Comparison of ENCODE assay signal across 7 mouse cellular contexts in the genomic region with DNA sequence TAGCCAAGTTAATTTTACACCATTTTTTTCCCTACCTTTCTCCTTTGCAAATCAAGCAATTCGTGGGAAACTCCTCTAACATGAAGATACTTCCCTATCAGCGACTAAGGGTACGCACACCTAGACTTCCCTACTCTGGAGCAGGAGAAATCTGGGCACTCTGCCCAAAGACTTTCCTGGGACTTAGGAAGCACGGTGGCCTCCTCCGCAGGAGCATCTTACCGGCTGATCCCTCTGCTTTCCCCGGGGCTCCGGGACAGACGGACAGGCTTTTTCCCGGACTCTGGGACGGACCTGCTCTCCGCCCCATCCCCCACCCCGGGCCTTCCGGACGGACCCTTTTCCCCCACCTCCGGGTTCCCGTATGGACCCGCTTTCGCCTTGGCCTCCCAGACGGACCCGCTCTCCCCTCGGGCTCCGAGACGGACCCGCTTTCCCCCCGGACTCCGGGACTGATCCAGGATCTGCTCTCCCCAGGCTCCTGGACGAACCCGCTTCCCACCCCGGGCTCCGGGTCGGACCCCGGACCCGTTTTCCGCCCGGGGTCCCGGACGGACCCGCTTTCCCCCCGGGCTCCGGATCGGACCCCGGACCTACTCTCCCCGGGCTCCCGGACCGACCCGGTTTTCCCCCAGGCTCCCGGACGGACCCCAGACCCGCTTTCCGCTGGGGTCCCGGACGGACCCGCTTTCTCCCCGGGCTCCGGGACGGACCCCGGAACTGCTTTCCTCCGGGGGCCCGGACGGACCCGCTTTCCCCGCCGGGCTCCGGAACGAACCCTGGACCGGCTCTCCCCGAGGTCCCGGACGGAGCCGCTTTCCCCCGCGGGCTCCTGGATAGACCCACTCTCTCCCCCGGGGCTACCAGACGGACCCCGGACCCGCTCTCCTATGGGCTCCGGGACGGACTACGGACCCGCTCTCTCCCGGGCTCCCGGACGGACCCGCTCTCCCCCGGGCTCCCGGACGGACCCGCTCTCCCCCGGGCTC. TPM values are rescaled to one million over a fixed set of nuclear protein-coding genes. Genes with fewer than 3 reads are reported as not detected.
DNase-seq lines count a peak whose midpoint lies in the region; ATAC-seq and TF ChIP-seq lines count a peak whose summit lies in the region.

No protein-coding gene starts in this region.

- no peak for TF ChIP-seq EP300 in lung, postnatal 0 days (IDR thresholded peaks at IDR 0.05)

- no peak for TF ChIP-seq CTCF in intestine, postnatal 0 days (IDR thresholded peaks at IDR 0.05; ENCODE audit: low read depth)
- no peak for TF ChIP-seq CTCF in lung, postnatal 0 days (IDR thresholded peaks at IDR 0.05)

- peak overlapping the region; percentile 49 for H3K4me2 ChIP-seq in embryonic facial prominence, embryonic 15.5 days (replicated peaks)
- H3K4me2 ChIP-seq in intestine, postnatal 0 days (replicated peaks; ENCODE audit: low read depth), result peak overlapping the region; percentile 63
- peak overlapping the region; percentile 60 for H3K4me2 ChIP-seq in lung, postnatal 0 days (replicated peaks; ENCODE audit: low read depth, low read length)

- H3K4me3 ChIP-seq in embryonic facial prominence, embryonic 15.5 days (replicated peaks), result peak overlapping the region; percentile 42
- peak overlapping the region; percentile 40 for H3K4me3 ChIP-seq in intestine, postnatal 0 days (ENCODE audit: low read depth, low read length)
- H3K4me3 ChIP-seq in lung, postnatal 0 days (ENCODE audit: low read depth, low read length), result peak overlapping the region; percentile 34

- 23% methylated on average over 88 of the region's 90 CpGs for WGBS in embryonic facial prominence, embryonic 15.5 days
- 27% methylated on average over 77 of the region's 90 CpGs for WGBS in intestine, postnatal 0 days
- 17% methylated on average over 59 of the region's 90 CpGs for WGBS in lung, postnatal 0 days

- no peaks in the 10 kb centered on the region for H3K9me3 ChIP-seq in embryonic facial prominence, embryonic 15.5 days (replicated peaks)
- H3K9me3 ChIP-seq in intestine, postnatal 0 days (ENCODE audit: control insufficient read depth), result no peaks in the 10 kb centered on the region
- H3K9me3 ChIP-seq in lung, postnatal 0 days (ENCODE audit: low read length), result no peaks in the 10 kb centered on the region

- H3K4me1 ChIP-seq in embryonic facial prominence, embryonic 15.5 days, result peaks cover 5% of the 10 kb centered on the region; the same call in 1 of the 2 replicates
- H3K4me1 ChIP-seq in intestine, postnatal 0 days (replicated peaks; ENCODE audit: control insufficient read depth, insufficient read depth, low read length), result no peaks in the 10 kb centered on the region
- H3K4me1 ChIP-seq in lung, postnatal 0 days (ENCODE audit: insufficient read depth, low read depth, low read length), result no peaks in the 10 kb centered on the region

- ATAC-seq in embryonic facial prominence, embryonic 15.5 days (ENCODE audit: insufficient number of reproducible peaks, low FRiP score, low TSS enrichment, low read depth), result no peak
- ATAC-seq in intestine, postnatal 0 days, result 0 out of 2 replicates have a peak, but pooled peaks have one; percentile 25
- peak; percentile 16; the same call in 1 of the 2 replicates for ATAC-seq in lung, postnatal 0 days

- no peak overlapping the region for H3K9ac ChIP-seq in embryonic facial prominence, embryonic 15.5 days
- no peak overlapping the region for H3K9ac ChIP-seq in intestine, postnatal 0 days (ENCODE audit: low read depth, low read length)
- H3K9ac ChIP-seq in lung, postnatal 0 days (replicated peaks; ENCODE audit: low read depth), result no peak overlapping the region

- no peaks in the 10 kb centered on the region for H3K36me3 ChIP-seq in embryonic facial prominence, embryonic 15.5 days
- no peaks in the 10 kb centered on the region for H3K36me3 ChIP-seq in intestine, postnatal 0 days (ENCODE audit: control insufficient read depth, insufficient read depth)
- no peaks in the 10 kb centered on the region for H3K36me3 ChIP-seq in lung, postnatal 0 days (ENCODE audit: insufficient read depth, low read length)

- DNase-seq in right cerebral cortex, postnatal 4 days, result peak; percentile 2
- DNase-seq in right cerebral cortex, adult 2 months (ENCODE audit: low spot score in 2 of 2), result no peak
- DNase-seq in lung, postnatal 0 days (ENCODE audit: low spot score), result no peak
- DNase-seq in yolk sac, embryonic 10.5 days (ENCODE audit: low spot score), result peak; percentile 45
- DNase-seq in urinary bladder, postnatal 10 days (ENCODE audit: low spot score), result no peak

- no peak overlapping the region for H3K27ac ChIP-seq in embryonic facial prominence, embryonic 15.5 days (replicated peaks)
- no peak overlapping the region for H3K27ac ChIP-seq in intestine, postnatal 0 days (ENCODE audit: low read depth, low read length)
- no peak overlapping the region for H3K27ac ChIP-seq in lung, postnatal 0 days (ENCODE audit: low read length)

- H3K27me3 ChIP-seq in embryonic facial prominence, embryonic 15.5 days, result peaks cover 21% of the 10 kb centered on the region
- H3K27me3 ChIP-seq in intestine, postnatal 0 days (replicated peaks; ENCODE audit: control insufficient read depth, insufficient read depth, low read length), result no peaks in the 10 kb centered on the region; the same call in none of the 2 replicates
- no peaks in the 10 kb centered on the region for H3K27me3 ChIP-seq in lung, postnatal 0 days (replicated peaks; ENCODE audit: insufficient read depth, low read length)

RNA-seq across cellular contexts. Expression of gene Nup62cl, which starts 1.3 kb away (rescaled TPM):
- 1.8 and 2.5 TPM in 2 replicates for polyA plus RNA-seq in embryonic facial prominence, embryonic 15.5 days (2015; fragmentation: Nextera tagmentation; extraction: Ambion mirVana)
- polyA plus RNA-seq in intestine, postnatal 0 days (2015; fragmentation: Nextera tagmentation; extraction: Ambion mirVana), result 0.75 and 1.5 TPM in 2 replicates
- 7.9 and 8.7 TPM in 2 replicates for polyA plus RNA-seq in lung, postnatal 0 days (2015; fragmentation: Nextera tagmentation; extraction: Ambion mirVana)

RNA-seq across cellular contexts. Expression of gene Pih1h3b, which starts 1.5 kb away (rescaled TPM):
- 0.14 and 0.67 TPM in 2 replicates for polyA plus RNA-seq in embryonic facial prominence, embryonic 15.5 days (2015; fragmentation: Nextera tagmentation; extraction: Ambion mirVana)
- not detected in 2 replicates for polyA plus RNA-seq in intestine, postnatal 0 days (2015; fragmentation: Nextera tagmentation; extraction: Ambion mirVana)
- 0.50 and 0.67 TPM in 2 replicates for polyA plus RNA-seq in lung, postnatal 0 days (2015; fragmentation: Nextera tagmentation; extraction: Ambion mirVana)

Comparison
In these comparisons a context has a peak if more than half of its experiments do, and no peak if none do; other contexts are left out.
1. DNase-seq: peak in right cerebral cortex, postnatal 4 days (single experiment) and yolk sac, embryonic 10.5 days (single experiment); none in right cerebral cortex, adult 2 months (0 of 2), lung, postnatal 0 days (single experiment) and urinary bladder, postnatal 10 days (single experiment).
2. Peak in every context shown above with its lines, with median percentiles within 50 percentile points of each other: H3K4me2 ChIP-seq and H3K4me3 ChIP-seq.